Mouse (Mus musculus) liver, embryonic 12.5 days (tissue): Measurements from ENCODE around the gene Tex13a. TPM values are rescaled to one million over a fixed set of nuclear protein-coding genes. Genes with fewer than 3 reads are reported as not detected.

ENCODE experiments used
- ATAC-seq: fragments of 200-750 bp; cut with Nextera tagmentation; 2 replicates; pipeline ENCODE4 v1.8.0; 2017; ENCODE audit warnings: moderate number of reproducible peaks, mild to moderate bottlenecking, moderate library complexity
- H3K27ac ChIP-seq: fragments of 300-500 bp; sonication (generic); 2 replicates; pipeline ENCODE4 v1.5.1; 2016; ENCODE audit warnings: mild to moderate bottlenecking
- H3K27me3 ChIP-seq: fragments of 300-500 bp; sonication (generic); replicated peaks from 2 replicates; pipeline ENCODE4 v1.6.1; 2016; ENCODE audit warnings: mild to moderate bottlenecking, moderate library complexity
- H3K36me3 ChIP-seq: fragments of 300-500 bp; sonication (generic); 2 replicates; pipeline ENCODE4 v1.6.1; 2016; ENCODE audit warnings: mild to moderate bottlenecking, moderate library complexity
- H3K4me1 ChIP-seq: fragments of 300-500 bp; sonication (generic); 2 replicates; pipeline ENCODE4 v1.6.1; 2016
- H3K4me2 ChIP-seq: fragments of 300-500 bp; sonication (generic); 2 replicates; pipeline ENCODE4 v1.6.1; 2016; ENCODE audit warnings: mild to moderate bottlenecking, moderate library complexity
- H3K4me3 ChIP-seq: fragments of 300-500 bp; sonication (generic); 2 replicates; pipeline ENCODE4 v1.5.1; 2016; ENCODE audit warnings: mild to moderate bottlenecking, moderate library complexity
- H3K9ac ChIP-seq: fragments of 300-500 bp; sonication (generic); 2 replicates; pipeline ENCODE4 v1.6.1; 2016; ENCODE audit warnings: mild to moderate bottlenecking, moderate library complexity
- H3K9me3 ChIP-seq: fragments of 300-500 bp; sonication (generic); replicated peaks from 2 replicates; pipeline ENCODE4 v1.6.1; 2016; ENCODE audit warnings: mild to moderate bottlenecking, moderate library complexity
- WGBS: fragments of 180-500 bp; shearing (Covaris S2); methylation state at CpG from one replicate; pipeline ENCODE4 v1.1.7; 2016; ENCODE audit not compliant: insufficient replicate concordance; 5-methylcytosine and 5-hydroxymethylcytosine counted together
- polyA plus RNA-seq: library from polyadenylated mRNA; unstranded; fragments of >200 nt; fragmentation: Nextera tagmentation; extraction: Ambion mirVana; gene quantifications from 2 replicates; pipeline ENCODE4 v1.2.1, GENCODE M21; 2016

Gene Tex13a
- polyA plus RNA-seq: not detected in 2 replicates

GRCm38 (mm10) chrX:138209480-138209879, at the start of gene Tex13a:
Gene Tex13a, minus strand, starts transcription at chrX:138209580.
- Histone ChIP-seq H3K4me2 (no peak within 1 kb of the TSS), H3K27me3 (no peaks in the 10 kb centered on the region), H3K36me3 (no peaks in the 10 kb centered on the region), H3K9ac (no peak within 1 kb of the TSS), H3K4me1 (no peaks in the 10 kb centered on the region), H3K27ac (no peak within 1 kb of the TSS), H3K4me3 (no peak within 1 kb of the TSS), H3K9me3 (no peaks in the 10 kb centered on the region)
- WGBS: 75% methylated on average over 3 of the region's 3 CpGs
- no peak for ATAC-seq

- 76% methylated on average over 4 of the region's 4 CpGs for WGBS
- H3K27ac ChIP-seq: no peak overlapping the region
- H3K4me2 ChIP-seq: no peak overlapping the region
- no peaks in the 10 kb centered on the region for H3K9me3 ChIP-seq
- no peaks in the 10 kb centered on the region for H3K4me1 ChIP-seq
- H3K4me3 ChIP-seq: no peak overlapping the region
- H3K36me3 ChIP-seq: no peaks in the 10 kb centered on the region
- H3K27me3 ChIP-seq: no peaks in the 10 kb centered on the region
- H3K9ac ChIP-seq: no peak overlapping the region
- no peak for ATAC-seq
Observed at GRCm38 (mm10) chrX:138234626-138235025, 25.2 kb upstream of the Tex13a start.

- Histone ChIP-seq H3K9ac (no peak overlapping the region), H3K4me3 (no peak overlapping the region), H3K36me3 (no peaks in the 10 kb centered on the region), H3K27ac (no peak overlapping the region), H3K9me3 (no peaks in the 10 kb centered on the region), H3K27me3 (no peaks in the 10 kb centered on the region), H3K4me1 (no peaks in the 10 kb centered on the region), H3K4me2 (no peak overlapping the region)
- 16% methylated on average over 3 of the region's 3 CpGs for WGBS
- no peak for ATAC-seq
Observed at GRCm38 (mm10) chrX:138170146-138170545, 39.2 kb downstream of the Tex13a start.
